Mouse (Mus musculus) thymus, adult 2 months (tissue): Measurements from ENCODE around the gene Ascc2.

Experiments used
- CTCF ChIP-seq: fragments of 200-500 bp; IDR thresholded peaks from 2 replicates; pipeline ENCODE4 v1.5.1; 2012; ENCODE audit warnings: mild to moderate bottlenecking, control low read depth, low read length, moderate library complexity, borderline replicate concordance; ENCODE audit not compliant: control insufficient read depth, poor library complexity, insufficient read depth; ENCODE audit errors: extremely low read depth
- POLR2A ChIP-seq: fragments of 200-500 bp; IDR thresholded peaks from 2 replicates; pipeline ENCODE4 v1.6.1; 2012; ENCODE audit warnings: mild to moderate bottlenecking, low read length, control low read depth, moderate library complexity; ENCODE audit not compliant: control insufficient read depth, poor library complexity, insufficient read depth; ENCODE audit errors: extremely low read depth

DNA sequence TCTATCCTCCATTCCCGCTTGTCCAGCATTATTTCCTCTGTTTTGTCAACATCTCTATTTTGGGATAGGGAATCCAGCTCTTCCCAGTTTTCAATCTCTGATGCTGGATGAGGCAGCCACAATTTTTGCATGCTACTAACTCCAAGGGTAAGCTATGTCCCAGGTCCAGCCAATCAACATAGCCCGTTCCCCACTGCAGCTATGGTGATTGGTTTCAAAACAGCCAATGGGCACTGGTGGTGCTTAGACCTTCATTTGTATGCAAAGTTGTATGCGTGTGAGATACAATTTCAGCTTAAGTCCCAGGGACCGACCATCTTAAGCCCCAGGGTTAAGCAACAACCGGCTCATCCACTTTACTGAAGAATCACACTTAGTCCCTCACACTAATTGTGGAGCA is 14.6 kb upstream of the Ascc2 start:
- TF ChIP-seq CTCF (no peak), POLR2A (no peak)
